Mouse (Mus musculus) liver, embryonic 12.5 days (tissue): Measurements from ENCODE around the gene Dab2ip. TPM values are rescaled to one million over a fixed set of nuclear protein-coding genes. Genes with fewer than 3 reads are reported as not detected.
A peak's percentile ranks its signal among the peaks of the same experiment; 100 is the strongest.

Source experiments
- ATAC-seq: fragments of 200-750 bp; cut with Nextera tagmentation; 2 replicates; pipeline ENCODE4 v1.8.0; 2017; ENCODE audit warnings: moderate number of reproducible peaks, mild to moderate bottlenecking, moderate library complexity
- H3K27ac ChIP-seq: fragments of 300-500 bp; sonication (generic); 2 replicates; pipeline ENCODE4 v1.5.1; 2016; ENCODE audit warnings: mild to moderate bottlenecking
- H3K27me3 ChIP-seq: fragments of 300-500 bp; sonication (generic); replicated peaks from 2 replicates; pipeline ENCODE4 v1.6.1; 2016; ENCODE audit warnings: mild to moderate bottlenecking, moderate library complexity
- H3K36me3 ChIP-seq: fragments of 300-500 bp; sonication (generic); 2 replicates; pipeline ENCODE4 v1.6.1; 2016; ENCODE audit warnings: mild to moderate bottlenecking, moderate library complexity
- H3K4me1 ChIP-seq: fragments of 300-500 bp; sonication (generic); 2 replicates; pipeline ENCODE4 v1.6.1; 2016
- H3K4me2 ChIP-seq: fragments of 300-500 bp; sonication (generic); 2 replicates; pipeline ENCODE4 v1.6.1; 2016; ENCODE audit warnings: mild to moderate bottlenecking, moderate library complexity
- H3K4me3 ChIP-seq: fragments of 300-500 bp; sonication (generic); 2 replicates; pipeline ENCODE4 v1.5.1; 2016; ENCODE audit warnings: mild to moderate bottlenecking, moderate library complexity
- H3K9ac ChIP-seq: fragments of 300-500 bp; sonication (generic); 2 replicates; pipeline ENCODE4 v1.6.1; 2016; ENCODE audit warnings: mild to moderate bottlenecking, moderate library complexity
- H3K9me3 ChIP-seq: fragments of 300-500 bp; sonication (generic); replicated peaks from 2 replicates; pipeline ENCODE4 v1.6.1; 2016; ENCODE audit warnings: mild to moderate bottlenecking, moderate library complexity
- WGBS: fragments of 180-500 bp; shearing (Covaris S2); methylation state at CpG from one replicate; pipeline ENCODE4 v1.1.7; 2016; ENCODE audit not compliant: insufficient replicate concordance; 5-methylcytosine and 5-hydroxymethylcytosine counted together
- polyA plus RNA-seq: library from polyadenylated mRNA; unstranded; fragments of >200 nt; fragmentation: Nextera tagmentation; extraction: Ambion mirVana; gene quantifications from 2 replicates; pipeline ENCODE4 v1.2.1, GENCODE M21; 2016

Dab2ip gene
- polyA plus RNA-seq, 1 experiment from 2014 or later, result 8.6 TPM

GRCm38 (mm10) chr2:35619532-35619931 is 61.5 kb downstream of the Dab2ip start:
- no peak overlapping the region for H3K4me2 ChIP-seq
- peak overlapping the region; percentile 55 for H3K27ac ChIP-seq
- peaks cover 44% of the 10 kb centered on the region for H3K27me3 ChIP-seq
- H3K4me1 ChIP-seq, result peaks cover 72% of the 10 kb centered on the region
- H3K4me3 ChIP-seq, result no peak overlapping the region
- no peak for ATAC-seq
- WGBS, result 44% methylated on average over 2 of the region's 2 CpGs
- no peaks in the 10 kb centered on the region for H3K36me3 ChIP-seq
- H3K9ac ChIP-seq, result no peak overlapping the region
- H3K9me3 ChIP-seq, result no peaks in the 10 kb centered on the region

- Histone ChIP-seq H3K4me3 (no peak overlapping the region), H3K27ac (peak overlapping the region; percentile 55), H3K27me3 (peaks cover 44% of the 10 kb centered on the region), H3K4me1 (peaks cover 72% of the 10 kb centered on the region), H3K36me3 (no peaks in the 10 kb centered on the region), H3K9me3 (no peaks in the 10 kb centered on the region), H3K4me2 (peak overlapping the region; percentile 38), H3K9ac (no peak overlapping the region)
- 18% methylated on average over 7 of the region's 7 CpGs for WGBS
- ATAC-seq, result 0 out of 2 replicates have a peak, but pooled peaks have one; percentile 28
These were observed 62.5 kb downstream of the Dab2ip start for GRCm38 (mm10) chr2:35620364-35621224.

GRCm38 (mm10) chr2:35621225-35621519 is 63.1 kb downstream of the Dab2ip start:
- no peak overlapping the region for H3K4me2 ChIP-seq
- no peak for ATAC-seq
- peaks cover 76% of the 10 kb centered on the region for H3K4me1 ChIP-seq
- 56% methylated on average over 2 of the region's 2 CpGs for WGBS
- no peak overlapping the region for H3K4me3 ChIP-seq
- no peak overlapping the region for H3K27ac ChIP-seq
- no peak overlapping the region for H3K9ac ChIP-seq
- no peaks in the 10 kb centered on the region for H3K36me3 ChIP-seq
- H3K27me3 ChIP-seq, result peaks cover 44% of the 10 kb centered on the region
- no peaks in the 10 kb centered on the region for H3K9me3 ChIP-seq

GRCm38 (mm10) chr2:35621796-35622195 is 63.7 kb downstream of the Dab2ip start:
- peak overlapping the region; percentile 69 for H3K9ac ChIP-seq
- peak overlapping the region; percentile 63 for H3K4me3 ChIP-seq
- H3K27ac ChIP-seq, result no peak overlapping the region; the same call in 1 of the 2 replicates
- peak; percentile 45; the same call in 1 of the 2 replicates for ATAC-seq
- peaks cover 44% of the 10 kb centered on the region for H3K27me3 ChIP-seq
- H3K4me1 ChIP-seq, result peaks cover 81% of the 10 kb centered on the region
- H3K36me3 ChIP-seq, result no peaks in the 10 kb centered on the region
- H3K9me3 ChIP-seq, result no peaks in the 10 kb centered on the region
- 1% methylated on average over 41 of the region's 41 CpGs for WGBS
- peak overlapping the region; percentile 75 for H3K4me2 ChIP-seq

- peaks cover 41% of the 10 kb centered on the region for H3K27me3 ChIP-seq
- peak overlapping the region; percentile 63 for H3K4me3 ChIP-seq
- ATAC-seq, result no peak
- H3K36me3 ChIP-seq, result no peaks in the 10 kb centered on the region
- H3K9me3 ChIP-seq, result no peaks in the 10 kb centered on the region
- peak overlapping the region; percentile 11 for H3K27ac ChIP-seq
- H3K9ac ChIP-seq, result peak overlapping the region; percentile 69
- H3K4me1 ChIP-seq, result peaks cover 76% of the 10 kb centered on the region
- peak overlapping the region; percentile 75 for H3K4me2 ChIP-seq
- 12% methylated on average over 20 of the region's 20 CpGs for WGBS
These were observed 64.4 kb downstream of the Dab2ip start for GRCm38 (mm10) chr2:35622261-35623103.

GRCm38 (mm10) chr2:35623104-35623377 is 65.0 kb downstream of the Dab2ip start:
- Histone ChIP-seq H3K27me3 (peaks cover 41% of the 10 kb centered on the region), H3K27ac (peak overlapping the region; percentile 20; the same call in 1 of the 2 replicates), H3K9me3 (no peaks in the 10 kb centered on the region), H3K36me3 (no peaks in the 10 kb centered on the region), H3K4me3 (peak overlapping the region; percentile 63), H3K9ac (peak overlapping the region; percentile 69; the same call in 1 of the 2 replicates), H3K4me1 (peaks cover 71% of the 10 kb centered on the region), H3K4me2 (peak overlapping the region; percentile 75)
- ATAC-seq, result no peak
- 24% methylated on average over 4 of the region's 4 CpGs for WGBS

GRCm38 (mm10) chr2:35623431-35624148 is 65.5 kb downstream of the Dab2ip start:
- ATAC-seq, result no peak
- WGBS, result 56% methylated on average over 12 of the region's 12 CpGs
- H3K27ac ChIP-seq, result peak overlapping the region; percentile 20; the same call in 1 of the 2 replicates

GRCm38 (mm10) chr2:35624380-35625006 is 66.4 kb downstream of the Dab2ip start:
- H3K36me3 ChIP-seq, result no peaks in the 10 kb centered on the region
- ATAC-seq, result no peak
- WGBS, result 46% methylated on average over 5 of the region's 5 CpGs
- no peak overlapping the region for H3K9ac ChIP-seq
- peaks cover 41% of the 10 kb centered on the region for H3K27me3 ChIP-seq
- no peaks in the 10 kb centered on the region for H3K9me3 ChIP-seq
- H3K4me2 ChIP-seq, result no peak overlapping the region
- no peak overlapping the region for H3K27ac ChIP-seq
- H3K4me3 ChIP-seq, result no peak overlapping the region
- H3K4me1 ChIP-seq, result peaks cover 58% of the 10 kb centered on the region

More at GRCm38 (mm10) chr2:35623431-35624148, 65.5 kb downstream of the Dab2ip start:
- Histone ChIP-seq H3K4me1 (peaks cover 67% of the 10 kb centered on the region), H3K9me3 (no peaks in the 10 kb centered on the region), H3K27me3 (peaks cover 41% of the 10 kb centered on the region), H3K36me3 (no peaks in the 10 kb centered on the region), H3K9ac (no peak overlapping the region), H3K4me2 (peak overlapping the region; percentile 75), H3K4me3 (peak overlapping the region; percentile 63; the same call in 1 of the 2 replicates)

- peaks cover 37% of the 10 kb centered on the region for H3K27me3 ChIP-seq
- no peak overlapping the region for H3K27ac ChIP-seq
- H3K9ac ChIP-seq, result no peak overlapping the region
- H3K9me3 ChIP-seq, result no peaks in the 10 kb centered on the region
- H3K4me2 ChIP-seq, result no peak overlapping the region
- peaks cover 53% of the 10 kb centered on the region for H3K4me1 ChIP-seq
- no peak for ATAC-seq
- no peak overlapping the region for H3K4me3 ChIP-seq
- H3K36me3 ChIP-seq, result no peaks in the 10 kb centered on the region
- WGBS, result 65% methylated on average over 6 of the region's 6 CpGs
These were observed 66.9 kb downstream of the Dab2ip start for GRCm38 (mm10) chr2:35625007-35625380.

- no peaks in the 10 kb centered on the region for H3K9me3 ChIP-seq
- 66% methylated on average over 6 of the region's 6 CpGs for WGBS
- ATAC-seq, result no peak
- no peak overlapping the region for H3K27ac ChIP-seq
- no peak overlapping the region for H3K4me3 ChIP-seq
- peaks cover 32% of the 10 kb centered on the region for H3K27me3 ChIP-seq
- H3K9ac ChIP-seq, result no peak overlapping the region
- H3K4me1 ChIP-seq, result peaks cover 48% of the 10 kb centered on the region
- no peak overlapping the region for H3K4me2 ChIP-seq
- H3K36me3 ChIP-seq, result no peaks in the 10 kb centered on the region
These were observed 67.5 kb downstream of the Dab2ip start for GRCm38 (mm10) chr2:35625526-35625925.

- no peaks in the 10 kb centered on the region for H3K36me3 ChIP-seq
- ATAC-seq, result no peak
- 64% methylated on average over 9 of the region's 9 CpGs for whole genome bisulfite sequencing
- peaks cover 41% of the 10 kb centered on the region for H3K4me1 ChIP-seq
- no peak overlapping the region for H3K4me2 ChIP-seq
- no peak overlapping the region for H3K4me3 ChIP-seq
- no peak overlapping the region for H3K27ac ChIP-seq
- H3K9me3 ChIP-seq, result no peaks in the 10 kb centered on the region
- H3K9ac ChIP-seq, result no peak overlapping the region
- H3K27me3 ChIP-seq, result peaks cover 24% of the 10 kb centered on the region
These were observed 68.2 kb downstream of the Dab2ip start for GRCm38 (mm10) chr2:35626181-35626727.
